Mouse (Mus musculus) MEL (cell line): ENCODE data around the gene Gfra1. TPM values are rescaled to one million over a fixed set of nuclear protein-coding genes. Genes with fewer than 3 reads are reported as not detected.

ENCODE experiments used
- DNase-seq: peaks from one replicate; pipeline ENCODE4 v3.0.0; 2011; ENCODE audit warnings: low read depth, low spot score
- H3K27ac ChIP-seq: 2 replicates; pipeline ENCODE4 v1.5.1; 2012; ENCODE audit warnings: low read depth, mild to moderate bottlenecking, control low read depth, low read length, moderate library complexity; ENCODE audit not compliant: control insufficient read depth
- H3K27me3 ChIP-seq, 2 experiments: fragments of 150-350 bp in 1 of 2; sonication (generic) in 1 of 2; 2 replicates each; pipeline ENCODE4 v1.6.1; 2012; ENCODE audit warnings: low read length in 2 of 2, mild to moderate bottlenecking in 2 of 2, improper control_type of control experiment in 1 of 2, moderate library complexity in 1 of 2; ENCODE audit not compliant: insufficient read depth in 2 of 2, control insufficient read depth in 1 of 2
- H3K36me3 ChIP-seq, 2 experiments: 2 replicates each; pipeline ENCODE4 v1.6.1; 2012 to 2014; ENCODE audit warnings: low read length in 2 of 2, improper control_type of control experiment in 1 of 2, inconsistent platforms in 1 of 2, mild to moderate bottlenecking in 1 of 2; ENCODE audit not compliant: insufficient read depth in 2 of 2, control insufficient read depth in 1 of 2
- H3K4me1 ChIP-seq, 2 experiments: fragments of 150-350 bp in 1 of 2; sonication (generic) in 1 of 2; 2 replicates each; pipeline ENCODE4 v1.6.1; 2012; ENCODE audit warnings: low read length in 2 of 2, improper control_type of control experiment in 1 of 2, mild to moderate bottlenecking in 1 of 2; ENCODE audit not compliant: insufficient read depth in 2 of 2, control insufficient read depth in 1 of 2
- H3K4me3 ChIP-seq, 2 experiments: fragments of 150-350 bp in 1 of 2; sonication (generic) in 1 of 2; 2 replicates each; pipeline ENCODE4 v1.5.1; 2012; ENCODE audit warnings: low read depth in 2 of 2, low read length in 2 of 2, mild to moderate bottlenecking in 2 of 2, moderate library complexity in 2 of 2, control low read depth in 1 of 2, improper control_type of control experiment in 1 of 2; ENCODE audit not compliant: control insufficient read depth in 1 of 2, insufficient read depth in 1 of 2
- H3K79me2 ChIP-seq: 2 replicates; pipeline ENCODE4 v1.6.1; 2012; ENCODE audit warnings: mild to moderate bottlenecking, low read length, moderate library complexity; ENCODE audit not compliant: control insufficient read depth, poor library complexity, insufficient read depth
- H3K9ac ChIP-seq: 2 replicates; pipeline ENCODE4 v1.6.1; 2012; ENCODE audit warnings: low read depth, mild to moderate bottlenecking, control low read depth, low read length, moderate library complexity; ENCODE audit not compliant: control insufficient read depth, poor library complexity, severe bottlenecking
- H3K9me3 ChIP-seq: fragments of 150-350 bp; sonication (generic); replicated peaks from 2 replicates; pipeline ENCODE4 v1.6.1; 2012; ENCODE audit warnings: mild to moderate bottlenecking, low read length, improper control_type of control experiment, moderate library complexity; ENCODE audit not compliant: insufficient read depth
- E2F4 ChIP-seq: IDR thresholded peaks from 2 replicates; pipeline ENCODE4 v1.6.1; 2011; ENCODE audit warnings: low read depth, low read length, improper control_type of control experiment, borderline replicate concordance
- ELF1 ChIP-seq: IDR thresholded peaks from 2 replicates; pipeline ENCODE4 v1.6.1; 2014; ENCODE audit warnings: low read depth, mild to moderate bottlenecking, inconsistent platforms, low read length, improper control_type of control experiment, moderate library complexity
- GATA1 ChIP-seq: IDR thresholded peaks from 2 replicates; pipeline ENCODE4 v1.6.1; 2011; ENCODE audit warnings: low read depth, low read length, improper control_type of control experiment
- HCFC1 ChIP-seq: IDR thresholded peaks from 2 replicates; pipeline ENCODE4 v1.6.1; 2012; ENCODE audit warnings: low read depth, mild to moderate bottlenecking, inconsistent platforms, low read length, improper control_type of control experiment, moderate library complexity
- JUND ChIP-seq: IDR thresholded peaks from 2 replicates; pipeline ENCODE4 v1.6.1; 2011; ENCODE audit warnings: low read depth, mild to moderate bottlenecking, improper control_type of control experiment, low read length
- MAZ ChIP-seq: IDR thresholded peaks from 2 replicates; pipeline ENCODE4 v1.6.1; 2012; ENCODE audit warnings: low read depth, mild to moderate bottlenecking, inconsistent platforms, low read length, improper control_type of control experiment
- MEF2A ChIP-seq: IDR thresholded peaks from 2 replicates; pipeline ENCODE4 v1.6.1; 2014; ENCODE audit warnings: low read depth, mild to moderate bottlenecking, inconsistent platforms, low read length, improper control_type of control experiment; ENCODE audit not compliant: poor library complexity, insufficient replicate concordance, severe bottlenecking; ENCODE audit errors: extremely low read depth
- NELFE ChIP-seq: IDR thresholded peaks from 2 replicates; pipeline ENCODE4 v1.6.1; 2011; ENCODE audit warnings: low read depth, low read length, improper control_type of control experiment
- RCOR1 ChIP-seq: IDR thresholded peaks from 2 replicates; pipeline ENCODE4 v1.6.1; 2012; ENCODE audit warnings: low read depth, mild to moderate bottlenecking, inconsistent platforms, low read length, improper control_type of control experiment
- SIN3A ChIP-seq: IDR thresholded peaks from 2 replicates; pipeline ENCODE4 v1.6.1; 2012; ENCODE audit warnings: low read length, improper control_type of control experiment, inconsistent platforms
- SMC3 ChIP-seq: IDR thresholded peaks from 2 replicates; pipeline ENCODE4 v1.6.1; 2011; ENCODE audit warnings: low read depth, low read length, improper control_type of control experiment
- TBP ChIP-seq: IDR thresholded peaks from 2 replicates; pipeline ENCODE4 v1.8.0; 2011; ENCODE audit warnings: low read depth, low read length, improper control_type of control experiment
- TCF12 ChIP-seq: IDR thresholded peaks from 2 replicates; pipeline ENCODE4 v1.6.1; 2014; ENCODE audit warnings: low read depth, mild to moderate bottlenecking, inconsistent platforms, low read length, improper control_type of control experiment, moderate library complexity
- USF2 ChIP-seq, 2 experiments: IDR thresholded peaks; 2 replicates each; pipeline ENCODE4 v1.6.1; 2011 to 2012; ENCODE audit warnings: improper control_type of control experiment in 2 of 2, low read length in 2 of 2, borderline replicate concordance in 1 of 2, inconsistent platforms in 1 of 2, low read depth in 1 of 2, mild to moderate bottlenecking in 1 of 2; ENCODE audit not compliant: insufficient read depth in 1 of 2
- ZKSCAN1 ChIP-seq: IDR thresholded peaks from 2 replicates; pipeline ENCODE4 v1.6.1; 2012; ENCODE audit warnings: low read depth, mild to moderate bottlenecking, inconsistent platforms, low read length, improper control_type of control experiment, moderate library complexity
- ZNF384 ChIP-seq: IDR thresholded peaks from 2 replicates; pipeline ENCODE4 v1.6.1; 2012; ENCODE audit warnings: low read depth, mild to moderate bottlenecking, inconsistent platforms, low read length, improper control_type of control experiment
- polyA plus RNA-seq, 2 experiments: library from polyadenylated mRNA; stranded (reverse) in 1 of 2; unstranded in 1 of 2; fragments of >175 nt in 1 of 2; fragments of >200 nt in 1 of 2; gene quantifications; 2 replicates each; pipeline versions ENCODE4 v1.2.1 to v1.2.4; 2012; ENCODE audit warnings: low replicate concordance in 2 of 2, low read depth in 1 of 2; ENCODE audit not compliant: insufficient read length in 2 of 2, insufficient read depth in 1 of 2, missing spikeins in 1 of 2
- total RNA-seq: library from RNA; depleted of rRNA; stranded (reverse); fragments of 300-350 nt; gene quantifications from 2 replicates; pipeline ENCODE4 v1.2.3, GENCODE M21; 2012

Gene Gfra1
- total and polyA plus RNA-seq, 3 experiments = not detected

- Histone ChIP-seq H3K79me2 (no peaks in the 10 kb centered on the region), H3K27me3 (no peaks in the 10 kb centered on the region)
- TF ChIP-seq MAZ = no peak
- no peak for TF ChIP-seq SMC3
- TF ChIP-seq ZKSCAN1 = no peak
- TF ChIP-seq RCOR1 = no peak
- TF ChIP-seq TBP = no peak
- TF ChIP-seq USF2 (IDR thresholded peaks at IDR 0.05; ENCODE audit: borderline replicate concordance in 1 of 2, insufficient read depth in 1 of 2, low read depth in 1 of 2, low read length in 2 of 2) = no peak
- no peak for TF ChIP-seq MEF2A
- no peak for TF ChIP-seq JUND
- no peak for TF ChIP-seq NELFE
- TF ChIP-seq GATA1 = no peak
- TF ChIP-seq, all 39 proteins: peak for 0
- no peak for DNase-seq
- Histone ChIP-seq H3K27ac (no peak overlapping the region), H3K9ac (no peak overlapping the region), H3K36me3 (no peaks in the 10 kb centered on the region), H3K4me1 (no peaks in the 10 kb centered on the region), H3K4me3 (no peak overlapping the region), H3K9me3 (no peaks in the 10 kb centered on the region)
Measured at GRCm38 (mm10) chr19:58251095-58251494, 204.6 kb downstream of the Gfra1 start.

DNA sequence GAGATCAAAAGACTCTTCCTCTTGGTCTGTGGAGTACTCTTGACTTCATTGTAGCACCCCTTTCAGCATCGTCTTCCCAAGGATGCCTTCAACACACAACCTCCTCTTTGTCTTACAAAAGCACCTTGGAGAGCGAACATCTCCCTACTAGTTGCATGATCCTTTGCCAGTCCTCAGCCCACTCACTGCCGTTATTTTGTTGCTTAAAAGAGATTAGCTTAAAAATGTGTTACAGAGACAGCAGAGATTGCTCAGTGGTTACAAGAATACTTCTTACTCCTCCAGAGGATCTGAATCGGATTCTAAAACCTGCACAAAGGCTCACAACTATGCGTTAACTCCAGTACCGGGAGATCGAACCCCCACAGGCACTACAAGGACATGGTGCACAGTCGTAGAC, 205.5 kb downstream of the Gfra1 start:
- no peak overlapping the region for H3K4me3 ChIP-seq
- no peaks in the 10 kb centered on the region for H3K79me2 ChIP-seq
- no peaks in the 10 kb centered on the region for H3K36me3 ChIP-seq
- DNase-seq = no peak
- H3K27ac ChIP-seq = no peak overlapping the region
- no peaks in the 10 kb centered on the region for H3K27me3 ChIP-seq
- TF ChIP-seq ZNF384 (no peak), E2F4 (no peak), MAZ (no peak), SIN3A (no peak), ZKSCAN1 (no peak), MEF2A (no peak), ELF1 (no peak), HCFC1 (no peak), GATA1 (no peak), TCF12 (no peak)
- no peak overlapping the region for H3K9ac ChIP-seq
- no peaks in the 10 kb centered on the region for H3K9me3 ChIP-seq
- no peaks in the 10 kb centered on the region for H3K4me1 ChIP-seq
